Mouse (Mus musculus): ENCODE data around the gene Rrp8.

Rrp8 gene

GRCm38 (mm10) chr7:105690875-105691274 lies 46.3 kb downstream of the Rrp8 start:
- no peak for DNase-seq (ENCODE audit: low spot score)

GRCm38 (mm10) chr7:105685541-105686197 lies 51.5 kb downstream of the Rrp8 start:
- DNase-seq (ENCODE audit: low spot score), result no peak
